Mouse (Mus musculus): ENCODE data around the gene Sorbs1.

Gene Sorbs1

GRCm38 (mm10) chr19:40299983-40300759, 213.4 kb downstream of the Sorbs1 start:
- DNase-seq (ENCODE audit: low spot score): no peak

- no peak for DNase-seq (ENCODE audit: low spot score)
Observed at GRCm38 (mm10) chr19:40299182-40299581, 214.4 kb downstream of the Sorbs1 start.

GRCm38 (mm10) chr19:40298574-40298973, 215.0 kb downstream of the Sorbs1 start:
- no peak for DNase-seq (ENCODE audit: low spot score)

- DNase-seq (ENCODE audit: low spot score): no peak
Observed at GRCm38 (mm10) chr19:40297798-40298144, 215.8 kb downstream of the Sorbs1 start.

GRCm38 (mm10) chr19:40297078-40297797, 216.3 kb downstream of the Sorbs1 start:
- no peak for DNase-seq (ENCODE audit: low spot score)

- no peak for DNase-seq (ENCODE audit: low spot score)
Observed at GRCm38 (mm10) chr19:40294231-40294630, 219.3 kb downstream of the Sorbs1 start.

GRCm38 (mm10) chr19:40293791-40294190, 219.8 kb downstream of the Sorbs1 start:
- no peak for DNase-seq (ENCODE audit: low spot score)

- no peak for DNase-seq (ENCODE audit: low spot score)
Observed at GRCm38 (mm10) chr19:40290099-40290724, 223.4 kb downstream of the Sorbs1 start.

GRCm38 (mm10) chr19:40288415-40288814, 225.2 kb downstream of the Sorbs1 start:
- DNase-seq (ENCODE audit: low spot score): no peak

- DNase-seq (ENCODE audit: low spot score): no peak
Observed at GRCm38 (mm10) chr19:40284704-40285103, 228.9 kb downstream of the Sorbs1 start.

GRCm38 (mm10) chr19:40283415-40283814, 230.2 kb downstream of the Sorbs1 start:
- DNase-seq (ENCODE audit: low spot score): no peak

- no peak for DNase-seq (ENCODE audit: low spot score)
Observed at GRCm38 (mm10) chr19:40278372-40279023, 235.1 kb downstream of the Sorbs1 start.

GRCm38 (mm10) chr19:40277494-40277893, 236.1 kb downstream of the Sorbs1 start:
- DNase-seq (ENCODE audit: low spot score): no peak

GRCm38 (mm10) chr19:40275401-40276188, 238.0 kb downstream of the Sorbs1 start:
- no peak for DNase-seq (ENCODE audit: low spot score)

GRCm38 (mm10) chr19:40272674-40273073, 240.9 kb downstream of the Sorbs1 start:
- DNase-seq (ENCODE audit: low spot score): no peak

GRCm38 (mm10) chr19:40271308-40271892, 242.2 kb downstream of the Sorbs1 start, which contains the start of gene Pdlim1:
TSS of gene Pdlim1 (minus strand) at chr19:40271842.
- peak; percentile 23 for DNase-seq (ENCODE audit: low spot score)

- no peak for DNase-seq (ENCODE audit: low spot score)
Observed at GRCm38 (mm10) chr19:40270351-40271307, 242.9 kb downstream of the Sorbs1 start.

GRCm38 (mm10) chr19:40269526-40269925, 244.1 kb downstream of the Sorbs1 start:
- DNase-seq (ENCODE audit: low spot score): no peak

GRCm38 (mm10) chr19:40268493-40268892, 245.1 kb downstream of the Sorbs1 start:
- no peak for DNase-seq (ENCODE audit: low spot score)

GRCm38 (mm10) chr19:40267380-40267779, 246.2 kb downstream of the Sorbs1 start:
- no peak for DNase-seq (ENCODE audit: low spot score)
